Mouse (Mus musculus) kidney, postnatal 0 days (tissue): ENCODE measurements around the gene Hbb-bh1. TPM values are rescaled to one million over a fixed set of nuclear protein-coding genes. Genes with fewer than 3 reads are reported as not detected.

Experiments
- ATAC-seq: fragments of 200-750 bp; cut with Nextera tagmentation; replicated peaks from 2 replicates; pipeline ENCODE4 v1.8.0; 2017; ENCODE audit warnings: low read depth, moderate number of reproducible peaks, moderate TSS enrichment, moderate library complexity; ENCODE audit not compliant: low FRiP score
- DNase-seq: peaks from one replicate; pipeline ENCODE4 v3.0.0-alpha.2; 2016; ENCODE audit warnings: low spot score
- H3K27ac ChIP-seq: fragments of 300-500 bp; sonication (generic); 2 replicates; pipeline ENCODE4 v1.5.1; 2014; ENCODE audit warnings: mild to moderate bottlenecking
- H3K27me3 ChIP-seq: fragments of 300-500 bp; sonication (generic); 2 replicates; pipeline ENCODE4 v1.6.1; 2014; ENCODE audit warnings: low read length, mixed read lengths; ENCODE audit not compliant: insufficient read depth
- H3K36me3 ChIP-seq: fragments of 300-500 bp; sonication (generic); 2 replicates; pipeline ENCODE4 v1.6.1; 2014; ENCODE audit warnings: low read length, mixed read lengths; ENCODE audit not compliant: insufficient read depth
- H3K4me1 ChIP-seq: fragments of 300-500 bp; sonication (generic); replicated peaks from 2 replicates; pipeline ENCODE4 v1.6.1; 2014; ENCODE audit warnings: antibody characterized with exemption, low read length, mixed read lengths; ENCODE audit not compliant: insufficient read depth
- H3K4me2 ChIP-seq: fragments of 300-500 bp; sonication (generic); 2 replicates; pipeline ENCODE4 v1.6.1; 2014; ENCODE audit warnings: mild to moderate bottlenecking, low read length, moderate library complexity, mixed read lengths
- H3K4me3 ChIP-seq: fragments of 300-500 bp; sonication (generic); replicated peaks from 2 replicates; pipeline ENCODE4 v1.5.1; 2014; ENCODE audit warnings: low read depth, low read length
- H3K9ac ChIP-seq: fragments of 300-500 bp; sonication (generic); 2 replicates; pipeline ENCODE4 v1.6.1; 2014; ENCODE audit warnings: low read depth, low read length
- H3K9me3 ChIP-seq: fragments of 300-500 bp; sonication (generic); replicated peaks from 2 replicates; pipeline ENCODE4 v1.6.1; 2016; ENCODE audit warnings: low read length, inconsistent platforms, mixed read lengths
- CTCF ChIP-seq: IDR thresholded peaks from 2 replicates; pipeline ENCODE4 v1.5.1; 2016; ENCODE audit warnings: antibody characterized with exemption, low read depth, mild to moderate bottlenecking, moderate library complexity
- WGBS: fragments of 180-500 bp; shearing (Covaris S2); extraction: QIAGEN DNeasy Blood & Tissue Kit; methylation state at CpG from one replicate; pipeline ENCODE4 v1.1.7; 2014; 5-methylcytosine and 5-hydroxymethylcytosine counted together
- polyA plus RNA-seq: library from polyadenylated mRNA; unstranded; fragments of >200 nt; fragmentation: Nextera tagmentation; extraction: Ambion mirVana; gene quantifications from 2 replicates; pipeline ENCODE4 v1.2.1, GENCODE M21; 2015

Gene Hbb-bh1
- polyA plus RNA-seq, result not detected in 2 replicates

DNA sequence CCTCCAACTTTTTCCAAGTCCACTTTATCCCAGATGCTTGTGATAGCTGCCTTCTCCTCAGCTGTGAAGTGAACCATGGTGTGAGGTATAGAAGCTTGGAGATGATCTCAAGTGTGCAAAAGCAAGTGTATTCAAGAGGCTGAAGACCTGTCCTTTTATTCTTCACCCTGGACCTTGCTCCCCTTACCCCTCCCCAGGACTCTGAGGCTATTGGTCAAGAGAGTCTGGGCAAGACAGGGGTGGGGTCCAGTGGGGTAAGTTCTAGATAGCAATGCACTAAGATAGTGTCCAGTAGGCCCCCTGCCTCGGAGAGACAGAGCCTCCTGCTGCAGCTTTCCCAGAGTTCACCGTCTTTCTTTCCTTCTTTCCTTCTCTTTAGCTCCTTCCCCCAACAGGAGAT is at the start of gene Hbb-bh1:
Hbb-bh1 (minus strand) TSS at position 131 of the 400 bp plus-strand sequence.
- no peak within 1 kb of the TSS for H3K27ac ChIP-seq
- H3K9ac ChIP-seq, result no peak within 1 kb of the TSS
- whole genome bisulfite sequencing, result 91% methylated on average over 2 of the region's 2 CpGs

DNA sequence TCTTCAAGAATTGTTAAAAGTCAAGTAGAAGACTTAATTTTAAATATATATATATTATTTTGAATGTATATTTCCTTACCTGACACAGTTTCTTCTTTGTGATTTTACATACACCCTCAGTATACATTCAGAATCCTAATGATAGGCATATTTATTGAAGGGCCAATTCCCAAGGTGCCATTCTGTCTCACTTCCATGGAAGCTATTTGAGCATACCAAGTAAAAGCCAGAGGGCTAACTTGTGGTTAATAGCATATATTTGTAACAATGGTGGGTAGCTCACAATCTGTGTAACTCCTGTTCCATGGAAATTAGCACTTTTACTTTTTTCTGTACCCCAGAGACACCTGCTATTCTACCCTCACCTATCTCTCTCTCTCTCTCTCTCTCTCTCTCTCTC is 43.2 kb upstream of the Hbb-bh1 start, which contains the start of gene Olfr66:
Olfr66 (minus strand) TSS at position 101 of the 400 bp plus-strand sequence.
- Histone ChIP-seq H3K4me1 (no peaks in the 10 kb centered on the region), H3K4me2 (no peak within 1 kb of the TSS), H3K27me3 (no peaks in the 10 kb centered on the region), H3K9ac (no peak within 1 kb of the TSS), H3K9me3 (no peaks in the 10 kb centered on the region), H3K27ac (no peak within 1 kb of the TSS), H3K36me3 (no peaks in the 10 kb centered on the region), H3K4me3 (no peak within 1 kb of the TSS)
- DNase-seq (no peak), ATAC-seq (no peak)
- no peak for TF ChIP-seq CTCF

More for the DNA sequence above, at the start of gene Hbb-bh1:
- Histone ChIP-seq H3K27me3 (no peaks in the 10 kb centered on the region), H3K4me1 (no peaks in the 10 kb centered on the region), H3K36me3 (no peaks in the 10 kb centered on the region), H3K9me3 (no peaks in the 10 kb centered on the region), H3K4me3 (no peak within 1 kb of the TSS), H3K4me2 (no peak within 1 kb of the TSS)
- TF ChIP-seq CTCF, result no peak
- no peak for DNase-seq
- ATAC-seq, result no peak

DNA sequence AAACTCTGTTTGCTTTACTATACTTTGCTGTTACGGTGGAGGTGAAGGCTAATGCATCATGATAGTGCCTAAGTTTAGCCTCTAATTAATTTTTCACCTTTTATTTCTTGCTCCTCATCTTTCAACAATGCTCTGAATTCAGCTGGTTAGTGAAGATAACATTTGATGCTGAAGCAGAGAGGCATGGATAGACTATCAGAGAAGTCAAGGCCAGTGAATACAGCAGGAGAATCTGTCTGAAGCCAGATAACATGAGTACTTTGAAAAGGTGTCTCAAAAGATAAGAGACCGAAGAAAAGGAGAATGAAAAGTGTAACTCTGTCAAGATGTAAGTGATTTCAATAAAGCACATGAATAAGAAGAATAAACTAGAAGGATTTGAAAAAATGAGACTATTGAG is 34.1 kb upstream of the Hbb-bh1 start:
- H3K36me3 ChIP-seq, result no peaks in the 10 kb centered on the region
- H3K9ac ChIP-seq, result no peak overlapping the region
- no peak overlapping the region for H3K4me3 ChIP-seq
- H3K4me2 ChIP-seq, result no peak overlapping the region
- ATAC-seq (no peak), DNase-seq (no peak)
- H3K27ac ChIP-seq, result no peak overlapping the region
- 78% methylated on average over 2 of the region's 2 CpGs for WGBS
- no peaks in the 10 kb centered on the region for H3K4me1 ChIP-seq
- no peaks in the 10 kb centered on the region for H3K27me3 ChIP-seq
- no peaks in the 10 kb centered on the region for H3K9me3 ChIP-seq
- TF ChIP-seq CTCF, result no peak

DNA sequence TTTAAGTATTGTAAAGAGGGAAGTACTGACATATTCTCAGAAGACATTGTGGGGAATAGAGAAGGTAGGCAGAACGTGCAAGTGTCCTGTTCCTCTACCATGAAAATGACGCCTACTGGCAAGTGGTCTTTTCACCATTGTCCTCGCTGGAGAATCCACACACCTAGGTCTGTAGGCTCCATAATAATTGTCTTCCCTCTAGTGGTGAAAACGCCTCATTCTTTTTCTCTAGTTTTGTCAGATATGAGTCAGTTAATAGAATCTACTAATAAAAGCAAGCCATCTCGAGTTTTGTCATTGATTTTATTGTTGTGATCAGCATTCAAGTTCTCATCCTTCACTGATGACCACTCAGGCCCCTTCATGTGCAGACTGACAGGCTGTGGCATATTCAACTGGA is 31.5 kb upstream of the Hbb-bh1 start:
- no peaks in the 10 kb centered on the region for H3K27me3 ChIP-seq
- DNase-seq (peak; percentile 5), ATAC-seq (no peak)
- no peak overlapping the region for H3K9ac ChIP-seq
- no peak overlapping the region for H3K4me2 ChIP-seq
- no peaks in the 10 kb centered on the region for H3K36me3 ChIP-seq
- no peak overlapping the region for H3K4me3 ChIP-seq
- H3K4me1 ChIP-seq, result no peaks in the 10 kb centered on the region
- no peak overlapping the region for H3K27ac ChIP-seq
- WGBS, result 43% methylated on average over 5 of the region's 5 CpGs
- H3K9me3 ChIP-seq, result no peaks in the 10 kb centered on the region
- peak; percentile 30 for TF ChIP-seq CTCF

DNA sequence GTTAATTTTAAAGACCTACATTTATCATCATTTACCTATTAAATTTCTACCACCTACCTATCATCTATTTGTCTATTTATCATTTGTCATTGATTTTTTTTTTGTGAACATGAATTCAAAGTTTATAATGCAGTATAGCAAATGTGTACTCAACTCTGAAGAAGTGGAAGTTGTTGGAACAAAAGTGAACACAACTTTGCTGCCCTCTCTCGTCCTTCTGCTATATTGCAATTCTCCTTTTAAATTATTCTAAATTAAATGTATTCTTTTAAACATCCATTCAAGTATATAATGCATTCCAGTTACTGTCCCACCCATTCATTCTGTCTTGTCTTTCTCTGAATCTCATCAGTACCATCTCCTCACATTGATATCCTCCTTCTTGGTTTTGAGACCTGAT is 30.1 kb upstream of the Hbb-bh1 start:
- ATAC-seq, result no peak
- DNase-seq, result peak; percentile 14
- Histone ChIP-seq H3K4me3 (no peak overlapping the region), H3K9me3 (no peaks in the 10 kb centered on the region), H3K4me1 (no peaks in the 10 kb centered on the region), H3K9ac (no peak overlapping the region), H3K27ac (no peak overlapping the region), H3K36me3 (no peaks in the 10 kb centered on the region), H3K27me3 (no peaks in the 10 kb centered on the region), H3K4me2 (no peak overlapping the region)
- peak; percentile 61 for TF ChIP-seq CTCF
- 0% methylated on average over 1 of the region's 1 CpGs for WGBS

DNA sequence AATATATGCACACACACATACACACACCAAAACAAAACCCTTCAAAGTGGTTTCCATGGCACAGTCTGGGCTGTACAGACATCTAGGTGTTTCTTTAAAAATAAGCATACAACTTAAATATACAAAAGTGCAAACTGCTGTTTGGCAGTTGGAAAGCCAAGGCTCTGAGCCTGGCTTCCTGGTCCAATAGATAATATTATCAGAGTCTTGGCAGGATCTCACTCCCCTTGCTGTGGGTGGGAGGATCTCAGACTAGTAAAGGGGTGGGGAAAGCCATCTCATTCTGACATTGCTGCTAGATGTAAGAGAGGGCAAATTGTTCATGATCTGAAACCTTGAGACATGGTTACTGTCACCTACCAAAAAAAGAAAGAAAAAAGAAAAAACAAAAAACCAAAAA is 27.7 kb upstream of the Hbb-bh1 start:
- H3K27me3 ChIP-seq, result no peaks in the 10 kb centered on the region
- H3K36me3 ChIP-seq, result no peaks in the 10 kb centered on the region
- TF ChIP-seq CTCF, result no peak
- DNase-seq, result no peak
- ATAC-seq, result no peak
- H3K9me3 ChIP-seq, result no peaks in the 10 kb centered on the region
- H3K4me1 ChIP-seq, result no peaks in the 10 kb centered on the region
- no peak overlapping the region for H3K4me2 ChIP-seq
- H3K9ac ChIP-seq, result no peak overlapping the region
- no peak overlapping the region for H3K4me3 ChIP-seq
- no peak overlapping the region for H3K27ac ChIP-seq

DNA sequence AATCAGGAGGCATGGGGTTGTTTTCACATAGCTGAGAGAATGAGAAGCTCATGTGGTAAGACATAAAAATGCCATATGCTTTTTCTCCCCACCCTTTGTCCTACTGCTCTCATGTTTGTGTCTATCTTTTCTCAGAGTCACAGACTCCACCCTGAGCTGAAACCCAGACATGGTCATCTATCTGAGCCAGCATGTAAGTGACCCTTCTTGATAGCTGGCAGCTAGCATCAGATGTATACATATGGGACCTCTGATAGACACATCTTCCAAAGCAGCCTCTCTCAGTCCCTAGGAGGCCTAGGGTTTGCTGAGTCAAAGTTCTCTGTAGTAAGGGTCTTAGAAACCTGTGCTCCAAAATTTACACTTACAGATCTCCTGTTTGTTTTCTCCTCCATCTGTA is 22.8 kb upstream of the Hbb-bh1 start:
- Histone ChIP-seq H3K4me1 (no peaks in the 10 kb centered on the region), H3K36me3 (no peaks in the 10 kb centered on the region), H3K27me3 (no peaks in the 10 kb centered on the region), H3K9me3 (no peaks in the 10 kb centered on the region), H3K4me3 (no peak overlapping the region), H3K9ac (no peak overlapping the region), H3K4me2 (no peak overlapping the region), H3K27ac (no peak overlapping the region)
- DNase-seq, result no peak
- ATAC-seq, result no peak
- TF ChIP-seq CTCF, result no peak
